17 mouse cellular contexts compared by ENCODE assay signal in the genomic region with DNA sequence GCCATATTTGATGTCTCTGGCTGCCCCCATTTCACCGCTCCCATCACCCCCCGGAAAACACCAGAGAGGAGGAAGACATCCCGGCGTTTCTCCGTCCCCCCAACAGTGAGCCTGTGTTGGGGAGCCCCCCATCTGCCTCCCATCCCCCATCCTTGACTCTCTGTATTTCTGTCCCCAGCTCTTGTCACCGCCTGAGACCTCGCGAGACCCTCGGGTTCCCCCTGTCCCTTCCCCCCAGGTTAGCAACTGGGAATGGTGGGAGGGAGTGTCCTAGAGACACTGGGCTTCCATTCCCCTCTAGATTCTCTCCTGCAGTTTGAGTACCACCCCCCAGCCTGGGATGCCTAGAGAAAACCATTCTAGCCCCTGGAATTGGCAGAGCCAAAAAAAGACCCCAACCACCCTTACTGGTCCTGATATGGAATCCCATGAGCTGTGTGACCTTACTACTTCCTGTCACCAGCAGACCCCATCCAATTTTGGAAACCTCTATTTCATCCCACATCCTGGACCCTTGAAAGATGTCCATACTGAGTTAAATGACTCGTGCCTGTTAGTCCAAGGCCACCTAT. TPM values are rescaled to one million over a fixed set of nuclear protein-coding genes. Genes with fewer than 3 reads are reported as not detected.
DNase-seq lines count a peak whose midpoint lies in the region; TF ChIP-seq lines count a peak whose summit lies in the region.
"Had no signal": no experiment of that assay in that cellular context is flagged by ENCODE, and none has a peak within 500 bp of the region (broad histone marks: within the 10 kb centered on the region; RNA-seq: fewer than 3 reads in every experiment).

No protein-coding gene starts in this region.

- peaks cover 90% of the 10 kb centered on the region for H3K4me1 ChIP-seq in E14TG2a.4 (replicated peaks; ENCODE audit: low read depth, low read length)
- peaks cover 5 to 33% of the 10 kb centered on the region in 2 experiments; a peak in 3 of 4 replicates for H3K4me1 ChIP-seq in ES-E14 (ENCODE audit: control insufficient read depth in 2 of 2, insufficient read depth in 2 of 2, low read length in 2 of 2, poor library complexity in 1 of 2)

- peak; percentile 57 for DNase-seq in cerebellum, adult 9-10 months
- DNase-seq in cerebellum, postnatal 10 days = no peak
- DNase-seq in layer of hippocampus, adult 2 months (ENCODE audit: low spot score in 2 of 2) = no peak
- no peak for DNase-seq in layer of hippocampus, postnatal 14 days (ENCODE audit: low spot score in 2 of 2)
- no peak for DNase-seq in ES-E14 (ENCODE audit: low read depth, low spot score)
- no peak for DNase-seq in testis, postnatal 10 days (ENCODE audit: low spot score)
- DNase-seq: adrenal gland, adult 2 months; adrenal gland, postnatal 10 days; adrenal gland, postnatal 25 days; embryo, embryonic 11 days had no signal

- peaks cover 52% of the 10 kb centered on the region for H3K36me3 ChIP-seq in E14TG2a.4 (ENCODE audit: insufficient read depth, low read length)
- H3K36me3 ChIP-seq in ES-E14 (ENCODE audit: control insufficient read depth, insufficient read depth, low read length, poor library complexity, severe bottlenecking) = peaks cover 19% of the 10 kb centered on the region
- H3K36me3 ChIP-seq: embryonic facial prominence, embryonic 13.5 days; embryonic facial prominence, embryonic 15.5 days; forebrain, embryonic 12.5 days had no signal

- H3K9ac ChIP-seq in ES-E14 (ENCODE audit: insufficient read depth, low read depth, low read length, poor library complexity, severe bottlenecking) = no peak overlapping the region
- H3K9ac ChIP-seq: embryonic facial prominence, embryonic 15.5 days had no signal

- no peaks in the 10 kb centered on the region for H3K9me3 ChIP-seq in E14TG2a.4 (ENCODE audit: low read length)
- no peaks in the 10 kb centered on the region for H3K9me3 ChIP-seq in ES-E14 (ENCODE audit: control insufficient read depth, insufficient read depth, low read depth, low read length)
- H3K9me3 ChIP-seq: embryonic facial prominence, embryonic 13.5 days; embryonic facial prominence, embryonic 15.5 days; forebrain, embryonic 10.5 days; forebrain, embryonic 12.5 days had no signal

- H3K27me3 ChIP-seq in E14TG2a.4 (ENCODE audit: insufficient read depth, low read length) = no peaks in the 10 kb centered on the region

- H3K27ac ChIP-seq in layer of hippocampus, adult 2 months = peak overlapping the region; percentile 91
- no peak overlapping the region for H3K27ac ChIP-seq in ES-E14 (ENCODE audit: insufficient read depth, low read depth, low read length, poor library complexity, severe bottlenecking)
- H3K27ac ChIP-seq: embryonic facial prominence, embryonic 13.5 days; embryonic facial prominence, embryonic 15.5 days; forebrain, embryonic 12.5 days had no signal

- in situ Hi-C loops in ES-E14 (cut with MboI; ENCODE audit: low sequenced_read_pairs in 2 of 2, unreplicated experiment in 2 of 2) = no loop called here

- TF ChIP-seq CTCF in layer of hippocampus, adult 2 months (conservative IDR thresholded peaks at IDR 0.05) = no peak
- TF ChIP-seq CTCF in E14TG2a.4 (conservative IDR thresholded peaks at IDR 0.05; ENCODE audit: low read length) = no peak

- no peak overlapping the region for H3K4me3 ChIP-seq in layer of hippocampus, adult 2 months
- H3K4me3 ChIP-seq in E14TG2a.4 (replicated peaks; ENCODE audit: low read length) (peak overlapping the region; percentile 81), ES-E14 (ENCODE audit: insufficient read depth in 1 of 2, low read depth in 1 of 2, low read length in 2 of 2, poor library complexity in 1 of 2, severe bottlenecking in 1 of 2) (no peak overlapping the region)
- H3K4me3 ChIP-seq: embryonic facial prominence, embryonic 13.5 days; embryonic facial prominence, embryonic 15.5 days; erythroblast, embryonic 14.5 days; forebrain, embryonic 12.5 days had no signal

TF ChIP-seq in ES-E14, 5 proteins besides CTCF, POLR2A, EP300 and RAD21:
- TF ChIP-seq CHD2 (IDR thresholded peaks at IDR 0.05; ENCODE audit: low read depth, low read length) (peak; percentile 50; the same call in 1 of the 2 replicates), MAFK (IDR thresholded peaks at IDR 0.05; ENCODE audit: insufficient read depth, low read depth, low read length) (no peak), ZNF384 (IDR thresholded peaks at IDR 0.05; ENCODE audit: low read depth, low read length) (no peak), HCFC1 (IDR thresholded peaks at IDR 0.05; ENCODE audit: borderline replicate concordance, insufficient read depth, low read length) (no peak), ZC3H11A (IDR thresholded peaks at IDR 0.05; ENCODE audit: borderline replicate concordance, low read depth, low read length) (no peak)

RNA-seq across cellular contexts. Expression of gene Kcnc3, which starts 10.3 kb away (rescaled TPM):
- 100 to 1,000 TPM; 184 to 186 TPM for total RNA-seq in layer of hippocampus, adult 2 months (2021)
- total RNA-seq in layer of hippocampus, postnatal 14 days (2021) = 100 to 1,000 TPM; 146 to 149 TPM
- total RNA-seq in ES-E14 (2012; rRNA removed) = 9.5 and 12.4 TPM in 2 replicates
- total RNA-seq: MEL had no signal

RNA-seq across cellular contexts. Expression of gene Napsa, which starts 28.6 kb away (rescaled TPM):
- not detected for total RNA-seq in layer of hippocampus, adult 2 months (2021)
- under 1 TPM in 1 of 2 experiments, not detected in 1; 0.30 TPM for total RNA-seq in layer of hippocampus, postnatal 14 days (2021)
- 13.7 and 52.5 TPM in 2 replicates for total RNA-seq in ES-E14 (2012; rRNA removed)
- total RNA-seq: MEL had no signal

RNA-seq across cellular contexts. Expression of gene Nr1h2, which starts 47.0 kb away (rescaled TPM):
- 10 to 100 TPM; 58.2 to 66.7 TPM for total RNA-seq in layer of hippocampus, adult 2 months (2021)
- total RNA-seq in layer of hippocampus, postnatal 14 days (2021) = 10 to 100 TPM; 58.7 to 63.2 TPM
- total RNA-seq in ES-E14 (2012; rRNA removed) = 78.5 and 144 TPM in 2 replicates

RNA-seq across cellular contexts. Expression of gene Pold1, which starts 52.1 kb away (rescaled TPM):
- 10 to 100 TPM in 1 of 2 experiments, 1 to 10 TPM in 1; 9.0 to 10.5 TPM for total RNA-seq in layer of hippocampus, adult 2 months (2021)
- 1 to 10 TPM; 5.8 to 8.8 TPM for total RNA-seq in layer of hippocampus, postnatal 14 days (2021)
- total RNA-seq in ES-E14 (2012; rRNA removed) = 108 and 156 TPM in 2 replicates

Comparison
In these comparisons a context has a peak if more than half of its experiments do, and no peak if none do; other contexts are left out.
1. RNA of gene Kcnc3, which starts 10.3 kb away (total RNA-seq): 184 to 186 TPM in layer of hippocampus, adult 2 months and 146 to 149 TPM in layer of hippocampus, postnatal 14 days; 9.5 to 12.4 TPM in ES-E14; every median in the first group is over 10 times any median in the second.